Mouse (Mus musculus) G1E (cell line): ENCODE measurements around the gene Abhd17b.

Source experiments
- CTCF ChIP-seq: IDR thresholded peaks from 2 replicates; pipeline ENCODE4 v1.5.1; 2012; ENCODE audit warnings: low read depth, low read length, inconsistent platforms, mixed read lengths
- GATA1 ChIP-seq: IDR thresholded peaks from 2 replicates; pipeline ENCODE4 v1.6.1; 2012; ENCODE audit warnings: borderline replicate concordance, low read length, inconsistent platforms, mixed read lengths
- GATA2 ChIP-seq: IDR thresholded peaks from 2 replicates; pipeline ENCODE4 v1.6.1; 2012; ENCODE audit warnings: low read depth, low read length, inconsistent platforms, borderline replicate concordance
- POLR2AphosphoS5 ChIP-seq: IDR thresholded peaks from 2 replicates; pipeline ENCODE4 v1.6.1; 2012; ENCODE audit warnings: low read depth, low read length, inconsistent platforms; ENCODE audit not compliant: insufficient replicate concordance
- TAL1 ChIP-seq: conservative IDR thresholded peaks from 2 replicates; pipeline ENCODE4 v1.6.1; 2012; ENCODE audit warnings: low read depth, low read length, inconsistent platforms, mixed read lengths

DNA sequence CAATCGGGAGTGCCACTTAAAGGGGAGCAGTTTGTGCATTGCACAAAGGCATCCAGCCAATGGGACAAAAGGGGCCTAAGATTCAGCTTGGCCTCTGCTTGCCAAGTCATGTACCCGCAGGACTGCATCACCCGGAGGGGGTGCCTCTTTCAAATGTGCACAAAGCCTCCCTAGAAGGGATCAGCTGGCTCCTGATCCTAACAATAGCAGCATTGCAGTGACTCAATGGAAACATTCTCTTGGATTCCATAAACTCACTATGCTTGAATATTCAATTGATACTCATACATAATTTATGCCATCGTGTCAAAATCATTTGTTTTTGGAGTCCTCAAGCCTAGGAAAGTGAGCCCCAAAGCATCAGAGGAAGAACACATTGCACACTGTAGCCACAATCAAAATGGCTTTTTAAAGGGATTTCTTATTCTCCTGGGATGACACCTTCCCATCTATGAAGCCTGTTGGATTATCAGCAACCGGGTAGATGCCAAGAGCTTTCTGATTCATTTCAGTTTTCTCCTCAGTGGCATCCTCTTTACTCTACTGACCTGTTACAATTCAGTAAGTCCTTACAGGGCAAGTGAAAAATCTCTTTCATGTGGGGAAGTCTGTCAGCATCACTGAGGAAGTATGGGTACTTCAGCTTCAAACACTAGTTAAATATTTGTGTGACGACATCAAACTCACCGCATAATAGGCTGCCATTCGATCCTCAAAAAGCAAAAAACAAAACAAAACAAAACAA, 71.1 kb downstream of the Abhd17b start:
- no peak for TF ChIP-seq TAL1
- no peak for TF ChIP-seq CTCF
- no peak for TF ChIP-seq GATA1
- TF ChIP-seq GATA2: no peak
- TF ChIP-seq POLR2AphosphoS5: no peak
